Mouse (Mus musculus): ENCODE measurements at regions not wholly inside any gene's neighbourhood (a gene's known extent, or its start where the extent isn't known, plus 50 kb on each side); places are given as distances from the start of the nearest gene placed in this dataset.

DNA sequence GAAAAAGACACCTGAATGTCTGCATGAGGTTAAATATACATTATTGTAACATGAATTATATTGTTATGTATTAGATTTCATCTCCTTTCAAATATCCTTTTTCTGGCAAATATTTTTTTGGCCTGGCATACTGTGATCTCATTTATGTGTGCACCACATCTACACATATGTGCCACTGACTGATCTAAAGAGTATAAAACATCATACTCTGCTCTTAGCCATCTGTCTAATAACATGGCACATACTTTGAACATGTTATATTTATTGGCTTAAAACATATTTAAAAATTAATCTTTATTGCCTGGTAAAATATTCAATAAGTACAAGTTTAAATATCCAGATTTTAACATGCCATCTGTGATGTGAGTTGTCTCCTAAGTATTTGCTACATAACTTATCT is 365.6 kb upstream of the Sema3a start:
- TF ChIP-seq CTCF (IDR thresholded peaks at IDR 0.05; ENCODE audit: borderline replicate concordance, insufficient read depth, low read length) (no peak), POLR2A (IDR thresholded peaks at IDR 0.05; ENCODE audit: low read depth, low read length) (no peak)

All from embryonic fibroblast, embryonic 13.5 days (primary cell).